Mouse (Mus musculus) kidney, adult 11 months (tissue): ENCODE measurements around the gene Snx6.
"Not testable (repeated sequence)": the region's sequence is repeated elsewhere in the genome, so short reads cannot be mapped to it uniquely, and the experiment has no call there.

Experiments
- DNase-seq: peaks from one replicate; pipeline ENCODE4 v3.0.0; 2022

The Snx6 gene

GRCm38 (mm10) chr12:54795153-54795998 lies at the start of gene Snx6:
Snx6 (minus strand) TSS chr12:54795703.
- DNase-seq: peak; percentile 72

GRCm38 (mm10) chr12:54844415-54844814 lies 48.9 kb upstream of the Snx6 start:
- no peak for DNase-seq

- no peak for DNase-seq
Observed at GRCm38 (mm10) chr12:54841576-54841975, 46.1 kb upstream of the Snx6 start.

- DNase-seq: no peak
Observed at GRCm38 (mm10) chr12:54839815-54840214, 44.3 kb upstream of the Snx6 start.

GRCm38 (mm10) chr12:54838931-54839330 lies 43.4 kb upstream of the Snx6 start:
- no peak for DNase-seq

GRCm38 (mm10) chr12:54835608-54836570 lies 40.4 kb upstream of the Snx6 start:
- no peak for DNase-seq

GRCm38 (mm10) chr12:54834925-54835447 lies 39.5 kb upstream of the Snx6 start:
- peak; percentile 52 for DNase-seq

- DNase-seq: no peak
Observed at GRCm38 (mm10) chr12:54833856-54834399, 38.4 kb upstream of the Snx6 start.

GRCm38 (mm10) chr12:54831927-54832326 lies 36.4 kb upstream of the Snx6 start:
- DNase-seq: not testable (repeated sequence)

- DNase-seq: peak; percentile 57
Observed at GRCm38 (mm10) chr12:54830574-54830973, 35.1 kb upstream of the Snx6 start.

- DNase-seq: no peak
Observed at GRCm38 (mm10) chr12:54829876-54830275, 34.4 kb upstream of the Snx6 start.

GRCm38 (mm10) chr12:54828043-54828442 lies 32.5 kb upstream of the Snx6 start:
- no peak for DNase-seq

GRCm38 (mm10) chr12:54825202-54825601 lies 29.7 kb upstream of the Snx6 start:
- DNase-seq: no peak

GRCm38 (mm10) chr12:54822836-54823426 lies 27.4 kb upstream of the Snx6 start:
- DNase-seq: no peak

GRCm38 (mm10) chr12:54820684-54821161 lies 25.2 kb upstream of the Snx6 start:
- DNase-seq: no peak

GRCm38 (mm10) chr12:54819181-54819935 lies 23.9 kb upstream of the Snx6 start:
- peak; percentile 82 for DNase-seq

GRCm38 (mm10) chr12:54810142-54810541 lies 14.6 kb upstream of the Snx6 start:
- no peak for DNase-seq

GRCm38 (mm10) chr12:54807481-54807880 lies 12.0 kb upstream of the Snx6 start:
- DNase-seq: no peak

GRCm38 (mm10) chr12:54806131-54806530 lies 10.6 kb upstream of the Snx6 start:
- no peak for DNase-seq

- DNase-seq: no peak
Observed at GRCm38 (mm10) chr12:54805254-54806002, 9.9 kb upstream of the Snx6 start.

GRCm38 (mm10) chr12:54803531-54803930 lies 8.0 kb upstream of the Snx6 start:
- no peak for DNase-seq
